Mouse (Mus musculus) heart, postnatal 0 days (tissue): ENCODE measurements around the gene Tmem136.

ENCODE experiments used
- CTCF ChIP-seq: IDR thresholded peaks from 2 replicates; pipeline ENCODE4 v1.5.1; 2016; ENCODE audit warnings: antibody characterized with exemption, control low read depth, low read depth
- EP300 ChIP-seq: IDR thresholded peaks from 2 replicates; pipeline ENCODE4 v1.6.1; 2016; ENCODE audit warnings: antibody characterized with exemption, low read depth

- no peak for TF ChIP-seq CTCF
- no peak for TF ChIP-seq EP300
Observed at GRCm38 (mm10) chr9:43084496-43085362, 31.6 kb downstream of the Tmem136 start.
